Mouse (Mus musculus): ENCODE measurements at regions not wholly inside any gene's neighbourhood (a gene's known extent, or its start where the extent isn't known, plus 50 kb on each side); places are given as distances from the start of the nearest gene placed in this dataset.

DNA sequence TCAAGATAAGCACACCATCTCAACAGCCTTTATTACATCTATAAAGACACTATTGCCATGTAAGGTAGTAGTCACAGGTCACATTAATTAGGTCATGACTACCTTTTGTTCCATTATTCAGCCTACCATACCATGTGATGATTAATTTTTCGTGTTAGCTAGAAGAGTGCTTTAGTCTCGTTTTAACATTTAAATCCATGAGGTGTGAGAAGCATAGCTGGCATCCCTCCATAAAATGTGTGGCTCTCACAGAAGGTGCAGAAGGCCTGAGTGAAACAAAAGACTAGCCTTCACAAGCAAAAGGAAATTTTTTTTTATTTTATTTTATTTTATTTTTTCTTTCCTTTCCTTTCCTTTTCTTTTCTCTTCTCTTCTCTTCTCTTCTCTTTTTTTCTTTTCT is 345.5 kb upstream of the Dppa4 start:
- Histone ChIP-seq H3K27ac (replicated peaks) (no peak overlapping the region), H3K4me1 (no peaks in the 10 kb centered on the region), H3K9me3 (no peaks in the 10 kb centered on the region), H3K4me3 (no peak overlapping the region), H3K36me3 (replicated peaks) (no peaks in the 10 kb centered on the region), H3K27me3 (replicated peaks; ENCODE audit: low read depth, poor library complexity, severe bottlenecking) (no peaks in the 10 kb centered on the region)
- DNase-seq (ENCODE audit: low spot score), result no peak
- 86% methylated on average over 2 of the region's 2 CpGs for WGBS
